Mouse (Mus musculus): Measurements from ENCODE around the gene Cep152.

The Cep152 gene

DNA sequence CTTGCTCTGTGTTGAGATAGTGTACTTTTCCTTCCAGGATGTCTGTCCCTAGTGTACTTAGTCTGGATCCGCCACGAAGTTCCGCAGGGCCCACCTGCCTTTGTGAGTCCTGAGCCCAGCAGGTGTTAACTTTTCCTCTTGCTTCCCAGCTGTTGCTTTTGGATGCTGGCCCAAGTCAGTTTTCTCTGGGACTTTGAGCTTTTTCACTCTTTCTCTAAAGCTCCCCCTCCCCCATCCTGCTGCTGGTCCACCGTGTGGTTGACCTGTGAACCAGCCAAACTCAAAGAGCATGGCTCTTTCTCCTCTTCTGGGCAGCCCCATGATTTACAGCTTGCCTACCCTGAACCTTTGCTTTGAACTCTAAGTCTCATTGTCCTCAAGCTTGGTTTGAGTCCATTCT, 1.6 kb upstream of the Cep152 start:
- no peak for DNase-seq (ENCODE audit: low read depth, low spot score)

DNA sequence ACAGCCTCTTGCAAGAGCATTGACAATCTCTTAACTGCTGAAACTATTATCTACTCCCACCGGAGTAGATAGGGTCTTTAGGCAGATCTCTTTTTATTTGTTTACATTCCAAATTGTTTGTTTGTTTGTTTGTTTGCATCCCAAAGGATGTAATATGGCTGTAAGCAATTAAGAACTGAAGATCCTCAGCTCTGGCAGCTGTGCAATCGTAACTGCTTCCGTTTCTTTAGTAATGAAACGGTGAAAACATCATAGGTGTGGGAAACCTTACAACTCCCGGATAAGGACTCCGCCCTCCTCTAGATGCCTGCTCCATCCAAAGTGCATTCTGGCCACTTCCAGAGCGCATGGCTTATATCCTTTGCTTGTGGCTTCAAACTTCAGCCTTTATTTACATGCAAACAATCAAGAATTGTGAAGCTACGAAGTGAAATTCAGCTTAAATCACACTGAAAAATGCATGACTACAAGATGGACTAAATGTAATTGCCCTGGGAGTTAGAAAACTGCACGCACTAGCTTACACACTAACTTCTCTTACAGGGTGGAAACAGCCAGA, 707 bp downstream of the Cep152 start:
- peak; percentile 11 for DNase-seq (ENCODE audit: low read depth, low spot score)

DNA sequence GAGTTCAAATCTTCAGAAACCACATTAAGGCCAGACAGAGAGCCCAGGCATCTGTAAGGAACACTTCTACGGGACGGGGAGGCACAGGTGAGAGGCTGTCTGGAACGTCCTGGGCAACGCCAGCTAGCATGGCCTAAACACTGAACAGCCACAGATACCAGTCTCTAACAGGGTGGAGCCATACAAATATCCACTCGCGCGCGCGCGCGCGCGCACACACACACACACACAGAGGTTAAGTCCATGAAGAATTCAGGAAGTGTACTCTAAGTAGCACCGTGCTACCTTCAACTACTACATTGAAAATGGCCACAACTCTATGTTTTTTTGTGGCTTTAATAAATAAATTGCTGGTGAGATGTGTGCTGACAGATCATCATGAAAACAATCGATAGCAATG, 1.7 kb downstream of the Cep152 start:
- DNase-seq (ENCODE audit: low read depth, low spot score): no peak

DNA sequence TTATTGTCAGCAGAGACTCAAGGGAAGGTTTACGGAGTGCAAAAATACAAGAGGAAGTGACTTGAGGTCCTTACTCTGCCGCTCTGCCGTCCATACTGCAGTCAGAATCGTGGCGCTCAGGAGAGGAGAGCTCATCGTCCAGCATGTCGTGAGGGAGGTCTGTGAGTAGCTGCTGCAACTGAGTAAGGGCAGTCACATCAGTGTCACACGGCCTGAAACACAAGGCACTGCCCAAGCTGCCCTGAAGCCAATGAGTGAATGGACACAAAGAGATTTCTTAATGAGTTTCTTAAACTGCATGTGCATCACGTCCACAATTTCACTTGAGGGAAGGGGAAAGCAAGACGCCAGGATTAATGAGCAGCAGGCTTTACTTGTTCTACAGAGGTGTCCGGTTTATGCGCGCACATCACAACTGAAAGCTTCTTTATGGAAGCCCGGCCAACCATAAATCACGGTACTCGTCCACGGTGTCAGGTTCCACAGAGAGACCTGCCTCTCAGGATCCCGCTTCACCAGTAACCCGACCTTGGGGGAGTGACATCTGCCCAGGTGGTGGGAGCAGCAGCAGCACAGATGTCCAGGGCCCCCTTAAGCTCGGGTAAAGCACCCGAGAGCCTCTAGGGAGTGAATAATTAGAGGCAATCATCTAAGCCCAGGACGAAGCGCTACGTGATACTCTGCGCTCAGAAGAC, 4.6 kb downstream of the Cep152 start:
- DNase-seq (ENCODE audit: low read depth, low spot score): no peak

DNA sequence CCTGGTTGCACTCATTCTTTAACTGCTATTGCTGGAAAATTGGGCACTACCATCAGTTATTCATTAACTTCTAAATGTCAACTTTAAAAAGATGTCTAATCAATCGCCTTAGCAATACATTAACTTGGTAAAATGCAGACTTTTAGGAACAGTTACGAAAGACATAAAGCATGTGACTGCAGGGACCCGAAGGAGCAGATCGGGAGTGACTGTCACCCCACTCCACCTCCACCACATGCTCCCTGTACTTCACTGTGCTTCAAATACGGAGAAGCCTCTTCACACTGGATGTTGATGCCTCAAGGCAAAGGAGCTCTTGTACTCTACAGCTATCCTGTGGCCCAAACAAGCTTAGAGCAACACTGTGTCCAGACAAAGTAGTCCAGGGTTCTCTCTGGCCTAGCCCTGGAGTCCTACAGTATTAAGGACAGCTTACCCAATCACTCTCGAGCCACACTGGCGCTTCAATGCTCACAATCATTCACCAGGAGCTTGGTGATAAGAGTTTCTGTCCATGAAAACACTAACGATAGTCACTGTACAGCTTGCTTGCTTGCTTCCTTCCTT, 9.0 kb downstream of the Cep152 start:
- no peak for DNase-seq (ENCODE audit: low read depth, low spot score)

DNA sequence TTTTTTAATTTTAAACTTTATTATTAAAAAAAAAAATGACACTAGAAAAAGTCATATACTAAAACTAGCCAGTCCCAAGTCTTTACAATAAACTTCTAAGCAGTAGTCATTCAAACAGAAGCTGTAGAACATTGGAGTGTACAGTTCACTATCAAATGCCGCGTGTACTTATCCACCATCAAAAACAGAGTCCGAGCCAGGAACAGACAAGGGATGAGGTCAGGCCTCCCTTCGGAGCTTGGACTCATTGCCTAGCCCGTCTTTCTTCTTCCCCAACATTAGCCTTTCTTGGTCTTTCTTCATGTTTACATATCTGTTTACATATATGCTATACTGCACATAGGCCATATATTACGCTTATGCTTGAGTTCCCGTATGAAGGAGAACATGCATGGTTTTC, 9.5 kb downstream of the Cep152 start:
- no peak for DNase-seq (ENCODE audit: low read depth, low spot score)

DNA sequence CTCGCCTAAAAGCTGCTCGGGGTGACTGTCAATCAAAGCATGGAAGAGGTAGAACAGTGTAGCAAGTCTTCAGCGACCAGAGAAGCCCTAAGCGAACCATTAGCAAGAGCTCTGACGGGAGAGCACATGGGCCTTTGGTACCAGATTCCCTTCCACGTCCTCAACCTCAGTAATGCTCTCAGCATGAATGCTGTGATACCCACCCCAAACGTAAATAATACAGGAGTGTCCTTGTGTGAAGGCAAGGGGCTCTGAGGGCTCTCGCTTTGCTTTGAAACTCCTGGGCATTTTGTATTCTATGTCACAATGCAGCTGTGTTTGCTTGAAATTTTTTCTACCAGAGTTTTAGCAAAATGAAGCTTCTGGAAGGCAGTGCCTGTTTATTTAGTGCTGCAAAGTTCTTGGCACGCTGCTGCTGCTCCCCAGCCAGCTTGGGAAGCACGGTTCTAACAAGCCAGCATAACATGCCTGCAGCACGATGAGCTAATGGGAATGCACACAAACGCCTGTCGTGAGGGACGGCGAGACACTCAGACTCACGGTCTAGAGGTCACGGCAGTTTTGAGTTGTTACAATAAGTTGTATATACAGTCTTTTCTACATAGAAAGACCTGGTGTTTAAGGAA, 18.6 kb downstream of the Cep152 start:
- DNase-seq (ENCODE audit: low read depth, low spot score): no peak

DNA sequence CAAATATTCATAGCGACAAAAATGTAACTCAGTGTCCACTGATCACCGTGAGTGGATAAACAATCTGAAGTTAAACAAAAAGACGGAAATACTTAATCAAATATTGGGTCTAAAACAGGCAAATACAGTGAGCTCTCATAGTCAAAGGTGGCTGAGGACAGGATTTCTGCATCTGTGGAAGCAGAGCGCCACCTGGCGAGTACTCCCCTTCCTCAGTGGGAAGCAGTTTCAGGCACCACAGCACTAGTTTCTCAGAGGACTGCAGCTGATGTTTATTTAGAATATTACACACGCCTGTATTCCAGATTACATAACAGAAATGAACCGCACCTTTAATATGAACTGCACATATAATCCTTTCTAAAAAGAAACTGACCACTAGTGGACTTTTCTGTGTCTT, 20.3 kb downstream of the Cep152 start:
- DNase-seq (ENCODE audit: low read depth, low spot score): no peak

DNA sequence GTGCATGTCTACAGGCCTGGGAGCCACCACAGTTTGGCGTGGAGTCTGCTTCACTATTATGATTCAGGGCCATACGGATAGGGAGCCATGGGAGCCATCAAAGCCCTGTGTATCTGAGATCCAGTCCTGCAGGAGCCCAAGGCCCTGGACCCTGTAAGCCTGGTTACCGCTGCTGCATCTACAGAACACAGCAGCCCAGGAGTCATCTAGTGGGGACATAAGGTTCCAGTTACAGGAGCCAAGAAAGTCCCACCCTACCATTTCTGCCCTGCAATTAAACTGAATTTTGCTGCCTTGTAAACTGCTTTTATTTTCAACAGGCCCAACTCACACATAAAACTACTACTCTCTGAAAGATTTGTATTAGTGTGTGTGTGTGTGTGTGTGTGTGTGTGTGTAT, 21.9 kb downstream of the Cep152 start:
- DNase-seq (ENCODE audit: low read depth, low spot score): no peak

DNA sequence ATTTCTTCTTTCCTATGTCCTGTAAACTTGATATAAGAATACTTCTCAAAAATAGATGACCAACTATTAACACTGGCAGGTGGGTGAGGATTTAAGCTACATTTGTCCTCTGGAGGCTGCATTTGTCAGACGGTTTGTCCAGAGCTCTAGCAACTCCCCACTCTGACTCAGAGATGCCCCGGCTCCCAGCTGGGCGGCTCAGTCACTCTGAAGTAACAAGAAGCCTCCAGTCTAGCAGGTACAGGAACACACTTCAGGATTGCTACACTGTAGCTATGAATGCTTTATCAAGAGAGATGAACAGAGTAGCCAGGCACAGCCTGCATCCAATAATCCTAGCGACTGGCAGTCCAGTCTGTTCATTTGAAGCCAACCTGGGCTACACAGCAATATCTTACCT, 26.0 kb downstream of the Cep152 start:
- no peak for DNase-seq (ENCODE audit: low read depth, low spot score)

DNA sequence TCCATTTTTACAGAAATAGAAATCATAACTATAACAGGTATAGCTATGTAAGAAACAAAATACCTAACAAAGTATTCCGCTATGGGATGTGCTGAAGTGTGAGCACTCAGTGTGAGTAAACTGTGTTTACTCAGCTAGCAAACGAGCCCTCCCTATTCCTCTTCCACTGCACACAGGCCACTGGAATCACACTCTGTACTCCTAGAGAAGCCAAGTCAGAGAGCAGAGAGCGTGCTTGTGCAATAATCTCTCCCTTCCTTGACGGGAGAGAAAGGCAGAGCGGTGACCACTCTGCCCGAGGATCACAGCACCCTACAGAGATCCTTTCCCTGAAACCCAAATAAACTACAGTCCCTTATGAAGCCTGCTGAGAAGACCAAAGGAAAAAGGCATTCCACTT, 26.7 kb downstream of the Cep152 start:
- no peak for DNase-seq (ENCODE audit: low read depth, low spot score)

DNA sequence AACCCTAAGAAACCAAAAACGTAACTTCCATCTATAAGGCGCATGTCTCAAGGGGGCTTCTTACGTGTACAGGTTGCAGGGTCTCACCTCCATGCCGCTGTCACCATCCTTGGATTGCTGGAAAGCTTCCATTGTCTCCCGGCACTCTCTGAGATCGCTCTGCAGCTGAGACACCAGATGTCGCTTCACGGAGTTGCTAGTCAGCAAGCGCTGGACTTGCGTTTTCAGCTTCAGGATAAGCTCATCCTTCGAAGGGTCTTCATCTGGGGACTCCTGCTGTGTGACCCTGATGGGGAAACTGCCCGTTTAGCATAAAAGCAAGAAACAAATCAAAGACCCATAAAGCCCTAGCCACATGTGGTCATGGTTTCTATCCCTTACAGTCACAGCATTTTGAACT, 30.1 kb downstream of the Cep152 start:
- no peak for DNase-seq (ENCODE audit: low read depth, low spot score)

DNA sequence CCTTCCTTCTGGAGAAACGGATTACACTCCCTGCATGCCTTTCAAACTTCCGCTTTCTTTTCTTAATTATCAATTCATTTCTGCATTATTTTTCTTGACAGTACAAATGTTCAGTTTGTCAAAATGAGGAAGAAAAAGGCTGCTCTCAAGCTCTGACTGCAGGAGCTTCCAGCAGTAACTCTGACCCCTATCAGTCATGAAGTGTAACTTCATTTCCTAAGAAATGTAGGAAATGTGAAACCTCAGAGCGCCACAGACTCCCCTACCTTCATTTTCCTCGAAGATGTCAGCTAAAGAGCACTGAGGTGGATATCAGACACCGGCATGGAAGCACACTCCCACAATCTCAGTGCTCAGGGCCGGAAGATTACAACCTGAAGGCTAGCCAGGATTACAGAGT, 30.8 kb downstream of the Cep152 start:
- no peak for DNase-seq (ENCODE audit: low read depth, low spot score)

DNA sequence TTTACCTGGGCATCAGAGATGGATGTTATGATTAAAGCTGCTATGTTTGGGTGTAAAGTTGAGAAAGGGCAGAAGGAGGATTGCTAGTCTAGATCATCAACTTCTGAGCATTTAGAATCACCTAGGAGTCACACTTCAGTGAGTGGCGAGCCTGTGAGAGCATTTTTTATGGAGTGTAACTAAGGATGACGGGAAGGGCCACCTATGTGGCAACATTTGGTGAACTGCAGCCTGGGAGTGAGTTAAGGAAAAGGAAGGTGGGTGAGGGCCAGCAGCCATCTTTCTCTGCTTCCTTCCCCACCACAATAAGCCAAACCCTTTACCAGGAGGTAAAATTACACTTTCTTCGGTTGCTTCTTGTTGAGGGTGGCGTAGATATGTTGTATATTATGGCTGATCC, 33.0 kb downstream of the Cep152 start:
- DNase-seq (ENCODE audit: low read depth, low spot score): no peak

DNA sequence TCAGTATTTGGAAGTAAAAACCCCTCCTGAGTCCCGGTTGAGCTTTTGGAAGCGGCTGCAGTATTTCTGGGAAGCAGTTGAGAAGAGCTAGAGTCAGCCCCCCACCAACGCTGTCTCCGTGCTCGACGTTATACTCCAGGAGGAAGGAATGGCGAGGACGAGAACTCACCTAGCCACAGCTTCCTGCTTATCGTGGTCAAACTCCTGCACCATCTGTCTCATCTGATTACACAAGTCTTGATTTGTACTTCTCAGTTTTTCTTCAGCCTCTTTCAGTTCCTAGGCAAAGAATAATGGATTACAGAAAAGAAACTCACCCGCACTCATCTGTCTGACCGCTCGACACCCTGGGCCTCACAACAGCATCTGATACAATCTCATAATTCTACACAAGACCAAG, 35.6 kb downstream of the Cep152 start:
- no peak for DNase-seq (ENCODE audit: low read depth, low spot score)

DNA sequence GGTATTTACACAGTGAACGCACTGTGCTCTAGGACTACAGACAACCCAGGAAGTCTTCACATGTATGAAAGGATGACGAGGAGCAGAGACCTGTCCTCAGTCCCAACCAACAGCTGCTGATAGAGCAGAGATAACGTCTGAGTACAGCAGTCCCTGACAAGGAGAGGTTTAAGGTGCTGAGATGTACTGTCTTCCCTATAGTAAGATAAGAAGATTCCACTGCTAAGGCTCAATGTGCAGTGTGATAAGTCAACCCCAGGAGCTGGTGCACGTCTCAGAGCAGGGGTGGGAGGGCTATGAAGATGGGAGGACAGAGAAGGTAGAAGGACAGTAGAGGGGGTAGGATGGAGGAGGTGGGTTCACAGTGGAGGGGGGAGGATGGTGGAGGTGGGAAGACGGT, 43.8 kb downstream of the Cep152 start:
- no peak for DNase-seq (ENCODE audit: low read depth, low spot score)

DNA sequence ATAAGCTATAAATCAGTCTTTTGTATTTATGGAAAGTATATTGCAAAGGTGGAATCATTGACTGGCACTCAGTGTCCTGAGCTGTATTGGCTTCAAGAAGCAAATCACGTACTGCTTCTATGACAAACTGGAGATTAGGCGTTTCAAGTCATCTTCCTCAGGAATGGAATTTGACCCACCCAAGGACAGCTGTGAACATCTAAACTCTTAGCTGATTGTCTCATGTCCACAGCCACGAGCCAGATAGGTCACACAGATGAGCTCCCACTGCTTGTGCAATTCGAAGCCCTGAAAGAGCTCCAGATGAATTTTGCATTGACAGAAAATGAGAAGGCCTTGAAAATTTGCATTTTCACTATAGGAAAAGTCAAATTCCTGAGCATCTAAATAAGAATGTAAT, 47.2 kb downstream of the Cep152 start:
- DNase-seq (ENCODE audit: low read depth, low spot score): no peak

DNA sequence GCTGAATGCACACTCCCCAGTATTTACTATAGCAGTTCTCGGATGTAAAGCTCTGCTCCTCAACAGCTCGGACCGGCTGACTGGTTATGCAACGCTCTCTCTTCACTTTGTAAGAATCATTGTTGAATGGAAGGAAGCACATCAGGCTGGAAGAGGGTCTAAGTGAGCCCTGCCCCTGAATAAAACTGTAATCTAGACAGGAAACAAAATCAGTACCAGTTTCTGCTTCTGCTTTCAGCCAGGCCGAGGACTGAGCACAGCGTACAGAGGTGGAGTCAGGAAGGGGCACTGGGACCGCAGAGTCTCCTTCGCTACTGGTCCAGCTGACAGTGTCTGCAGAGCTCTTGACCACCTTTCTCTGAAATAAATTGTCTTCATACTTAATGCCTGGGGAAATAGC, 48.4 kb downstream of the Cep152 start:
- DNase-seq (ENCODE audit: low read depth, low spot score): no peak

DNA sequence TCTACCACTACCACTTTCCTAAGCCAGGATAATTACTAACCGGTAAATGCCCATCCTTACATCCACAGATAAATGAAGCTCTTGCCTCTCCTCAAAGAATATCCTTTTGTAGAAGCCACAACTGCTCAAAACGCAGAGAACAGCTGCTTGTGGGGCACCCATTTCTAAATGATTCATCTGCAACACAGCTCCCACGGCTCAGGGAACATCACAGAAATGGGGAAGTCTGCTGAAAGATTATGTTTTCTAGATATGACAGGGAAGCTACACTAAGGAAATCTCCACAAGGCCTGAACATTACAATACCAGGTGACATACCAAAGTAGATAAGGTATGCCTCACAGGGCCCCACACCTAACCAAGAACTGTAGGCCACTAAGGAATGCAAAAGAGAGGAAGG, 49.1 kb downstream of the Cep152 start:
- DNase-seq (ENCODE audit: low read depth, low spot score): no peak

DNA sequence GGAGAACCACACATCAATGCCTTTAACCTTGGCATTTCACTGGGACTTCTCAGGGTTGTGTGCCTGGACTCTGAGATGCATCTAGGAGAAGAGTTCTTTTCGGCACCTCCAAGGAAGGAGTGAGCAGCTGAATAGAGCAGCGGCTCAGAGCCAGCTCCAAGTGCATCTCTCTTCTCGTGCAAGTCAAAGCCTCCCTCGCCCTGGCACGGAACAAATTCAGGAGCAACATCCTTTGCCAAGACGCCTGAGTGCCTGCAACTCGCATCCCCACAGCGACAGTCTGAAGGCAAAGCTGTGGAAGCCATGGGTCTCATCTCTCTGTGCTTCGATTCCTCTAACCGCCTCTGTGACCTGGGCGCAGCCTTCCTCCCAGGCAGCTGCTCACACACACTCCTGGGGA, 61.0 kb downstream of the Cep152 start:
- DNase-seq (ENCODE audit: low read depth, low spot score): no peak

DNA sequence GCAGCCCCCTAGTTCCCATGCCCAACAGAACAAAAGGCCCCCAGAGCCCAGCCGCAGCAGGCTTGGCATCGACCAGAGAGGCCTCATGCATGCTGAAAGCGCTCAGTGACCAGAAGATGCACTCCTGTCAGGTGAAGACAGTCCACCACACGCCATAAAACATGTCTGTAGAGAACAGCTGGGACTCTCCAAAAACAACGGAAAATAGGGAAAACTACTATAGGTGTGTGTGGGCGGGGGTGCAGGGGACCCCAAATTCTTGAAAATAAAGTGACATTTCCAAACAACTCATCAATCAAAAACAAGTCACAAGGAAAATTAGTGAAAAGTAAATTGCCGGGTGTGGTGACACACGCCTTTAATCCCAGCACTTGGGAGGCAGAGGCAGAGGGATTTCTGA, 62.5 kb downstream of the Cep152 start:
- DNase-seq (ENCODE audit: low read depth, low spot score): no peak

DNA sequence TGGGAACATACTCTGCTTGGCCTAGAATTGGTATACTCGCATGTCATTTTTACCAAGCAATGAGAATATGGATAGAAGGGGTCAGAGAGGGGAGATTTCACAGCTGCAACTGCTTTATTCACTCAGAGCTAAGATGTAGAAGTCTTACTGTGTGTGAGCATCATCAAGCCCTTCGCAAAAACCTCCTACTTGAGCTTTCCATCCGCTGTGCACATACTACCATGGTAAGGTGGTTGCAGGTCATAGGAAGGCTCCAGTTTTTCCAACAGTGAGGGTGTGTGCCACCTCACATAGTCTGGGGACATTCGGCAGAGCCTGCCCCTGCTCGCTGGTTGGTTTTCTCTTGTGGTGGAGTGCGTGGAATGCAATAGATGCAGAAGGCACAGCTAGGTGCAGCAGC, 64.9 kb downstream of the Cep152 start:
- no peak for DNase-seq (ENCODE audit: low read depth, low spot score)

Data from CD4-positive, CD25-positive, alpha-beta regulatory T cell, adult 2 months (primary cell).